9 mouse cellular contexts compared by ENCODE assay signal in genomic region chr9:124033345-124033744, GRCm38 (mm10). TPM values are rescaled to one million over a fixed set of nuclear protein-coding genes. Genes with fewer than 3 reads are reported as not detected.
DNase-seq lines count a peak whose midpoint lies in the region; ATAC-seq and TF ChIP-seq lines count a peak whose summit lies in the region.
"Had no signal": no experiment of that assay in that cellular context is flagged by ENCODE, and none has a peak within 500 bp of the region (broad histone marks: within the 10 kb centered on the region; RNA-seq: fewer than 3 reads in every experiment).

No protein-coding gene starts in this region.

- H3K9ac ChIP-seq in kidney, embryonic 14.5 days (ENCODE audit: low read depth, low read length) = no peak overlapping the region
- no peak overlapping the region for H3K9ac ChIP-seq in kidney, embryonic 15.5 days
- H3K9ac ChIP-seq in lung, embryonic 14.5 days = no peak overlapping the region
- H3K9ac ChIP-seq: embryonic facial prominence, embryonic 12.5 days had no signal

- ATAC-seq in kidney, embryonic 14.5 days (ENCODE audit: low FRiP score, low TSS enrichment) = peak; percentile 53; the same call in 1 of the 2 replicates
- ATAC-seq in kidney, embryonic 15.5 days (replicated peaks; ENCODE audit: low FRiP score) = no peak
- ATAC-seq in lung, embryonic 14.5 days (ENCODE audit: insufficient read depth) = 0 out of 2 replicates have a peak, but pooled peaks have one; percentile 47

- peak; percentile 51 for TF ChIP-seq CTCF in lung, embryonic 14.5 days (IDR thresholded peaks at IDR 0.05; ENCODE audit: low read depth)

- 80% methylated on average over 1 of the region's 1 CpGs for WGBS in kidney, embryonic 14.5 days
- 76% methylated on average over 1 of the region's 1 CpGs for WGBS in kidney, embryonic 15.5 days
- 53% methylated on average over 1 of the region's 1 CpGs for WGBS in embryonic facial prominence, embryonic 10.5 days
- WGBS in lung, embryonic 14.5 days = 57% methylated on average over 1 of the region's 1 CpGs

- peak; percentile 65 for DNase-seq in ES-CJ7 (ENCODE audit: low read depth, low spot score)
- DNase-seq in embryonic facial prominence, embryonic 10.5 days (ENCODE audit: low spot score) = peak; percentile 11
- DNase-seq in lung, embryonic 14.5 days = peak; percentile 61
- no peak for DNase-seq in right cerebral cortex, postnatal 14 days
- no peak for DNase-seq in urinary bladder, postnatal 4 days (ENCODE audit: low spot score in 2 of 2)
- no peak for DNase-seq in gastrocnemius, postnatal 4 days (ENCODE audit: low spot score in 2 of 2)

- no peak overlapping the region for H3K4me2 ChIP-seq in kidney, embryonic 14.5 days (replicated peaks; ENCODE audit: low read depth, low read length)
- H3K4me2 ChIP-seq in kidney, embryonic 15.5 days = no peak overlapping the region
- H3K4me2 ChIP-seq in lung, embryonic 14.5 days = no peak overlapping the region
- H3K4me2 ChIP-seq: embryonic facial prominence, embryonic 12.5 days had no signal

- no peaks in the 10 kb centered on the region for H3K9me3 ChIP-seq in kidney, embryonic 14.5 days (ENCODE audit: control insufficient read depth, low read length)
- no peaks in the 10 kb centered on the region for H3K9me3 ChIP-seq in kidney, embryonic 15.5 days (replicated peaks)
- no peaks in the 10 kb centered on the region for H3K9me3 ChIP-seq in embryonic facial prominence, embryonic 10.5 days
- no peaks in the 10 kb centered on the region for H3K9me3 ChIP-seq in lung, embryonic 14.5 days (ENCODE audit: low read depth, low read length)
- H3K9me3 ChIP-seq: embryonic facial prominence, embryonic 12.5 days had no signal

- H3K4me3 ChIP-seq in kidney, embryonic 14.5 days (ENCODE audit: low read length) = no peak overlapping the region
- H3K4me3 ChIP-seq in kidney, embryonic 15.5 days (replicated peaks) = no peak overlapping the region
- H3K4me3 ChIP-seq in embryonic facial prominence, embryonic 10.5 days = no peak overlapping the region
- H3K4me3 ChIP-seq in lung, embryonic 14.5 days (ENCODE audit: low read depth, low read length) = no peak overlapping the region
- H3K4me3 ChIP-seq: embryonic facial prominence, embryonic 12.5 days had no signal

- no peaks in the 10 kb centered on the region for H3K27me3 ChIP-seq in kidney, embryonic 14.5 days (ENCODE audit: control insufficient read depth, insufficient read depth, low read length)
- no peaks in the 10 kb centered on the region for H3K27me3 ChIP-seq in kidney, embryonic 15.5 days
- H3K27me3 ChIP-seq in embryonic facial prominence, embryonic 10.5 days (replicated peaks; ENCODE audit: low read depth, poor library complexity, severe bottlenecking) = no peaks in the 10 kb centered on the region
- no peaks in the 10 kb centered on the region for H3K27me3 ChIP-seq in lung, embryonic 14.5 days (ENCODE audit: insufficient read depth, low read length)
- H3K27me3 ChIP-seq: embryonic facial prominence, embryonic 12.5 days had no signal

- H3K4me1 ChIP-seq in kidney, embryonic 14.5 days (ENCODE audit: control insufficient read depth, insufficient read depth, low read length) = no peaks in the 10 kb centered on the region
- H3K4me1 ChIP-seq in kidney, embryonic 15.5 days = peaks cover 7% of the 10 kb centered on the region
- H3K4me1 ChIP-seq in embryonic facial prominence, embryonic 10.5 days = no peaks in the 10 kb centered on the region
- no peaks in the 10 kb centered on the region for H3K4me1 ChIP-seq in lung, embryonic 14.5 days (ENCODE audit: insufficient read depth)
- H3K4me1 ChIP-seq: embryonic facial prominence, embryonic 12.5 days had no signal

- no peaks in the 10 kb centered on the region for H3K36me3 ChIP-seq in kidney, embryonic 14.5 days (ENCODE audit: control insufficient read depth, insufficient read depth, low read length)
- H3K36me3 ChIP-seq in kidney, embryonic 15.5 days = no peaks in the 10 kb centered on the region
- no peaks in the 10 kb centered on the region for H3K36me3 ChIP-seq in embryonic facial prominence, embryonic 10.5 days (replicated peaks)
- H3K36me3 ChIP-seq in lung, embryonic 14.5 days (ENCODE audit: insufficient read depth) = no peaks in the 10 kb centered on the region
- H3K36me3 ChIP-seq: embryonic facial prominence, embryonic 12.5 days had no signal

- H3K27ac ChIP-seq in kidney, embryonic 14.5 days (ENCODE audit: low read depth, low read length) = no peak overlapping the region
- no peak overlapping the region for H3K27ac ChIP-seq in kidney, embryonic 15.5 days
- no peak overlapping the region for H3K27ac ChIP-seq in embryonic facial prominence, embryonic 10.5 days (replicated peaks)
- no peak overlapping the region for H3K27ac ChIP-seq in lung, embryonic 14.5 days (ENCODE audit: low read depth)
- H3K27ac ChIP-seq: embryonic facial prominence, embryonic 12.5 days had no signal

RNA-seq across cellular contexts. Expression of gene Ccr3, which starts 11.6 kb away (rescaled TPM):
- polyA plus RNA-seq in kidney, embryonic 14.5 days (2014; fragmentation: Nextera tagmentation; extraction: Ambion mirVana) = not detected in 2 replicates
- polyA plus RNA-seq in kidney, embryonic 15.5 days (2015; fragmentation: Nextera tagmentation; extraction: Ambion mirVana) = 0.08 and 0.15 TPM in 2 replicates
- polyA plus RNA-seq in embryonic facial prominence, embryonic 10.5 days (2016; fragmentation: Nextera tagmentation; extraction: Ambion mirVana) = not detected in 2 replicates
- not detected in 2 replicates for polyA plus RNA-seq in lung, embryonic 14.5 days (2014; fragmentation: Nextera tagmentation; extraction: Ambion mirVana)
- not detected for total RNA-seq in gastrocnemius, postnatal 4 days (2021)
- polyA plus RNA-seq: embryonic facial prominence, embryonic 12.5 days had no signal

RNA-seq across cellular contexts. Expression of gene Ccr1l1, which starts 55.1 kb away (rescaled TPM):
- polyA plus RNA-seq in kidney, embryonic 14.5 days (2014; fragmentation: Nextera tagmentation; extraction: Ambion mirVana) = not detected in 2 replicates
- not detected in 2 replicates for polyA plus RNA-seq in kidney, embryonic 15.5 days (2015; fragmentation: Nextera tagmentation; extraction: Ambion mirVana)
- not detected in 2 replicates for polyA plus RNA-seq in embryonic facial prominence, embryonic 10.5 days (2016; fragmentation: Nextera tagmentation; extraction: Ambion mirVana)
- not detected in 2 replicates for polyA plus RNA-seq in lung, embryonic 14.5 days (2014; fragmentation: Nextera tagmentation; extraction: Ambion mirVana)
- not detected for total RNA-seq in gastrocnemius, postnatal 4 days (2021)
- polyA plus RNA-seq: embryonic facial prominence, embryonic 12.5 days had no signal

Comparison
In these comparisons a context has a peak if more than half of its experiments do, and no peak if none do; other contexts are left out.
1. DNase-seq: peak in ES-CJ7 (single experiment), embryonic facial prominence, embryonic 10.5 days (single experiment) and lung, embryonic 14.5 days (single experiment); none in right cerebral cortex, postnatal 14 days (single experiment), urinary bladder, postnatal 4 days (0 of 2) and gastrocnemius, postnatal 4 days (0 of 2).